Mouse (Mus musculus) left cerebral cortex, postnatal 10 days (tissue): ENCODE measurements around the gene Klhl32. TPM values are rescaled to one million over a fixed set of nuclear protein-coding genes. Genes with fewer than 3 reads are reported as not detected.

Source experiments
- DNase-seq, 2 experiments: peaks; one replicate each; pipeline ENCODE4 v3.0.0; 2021 to 2022; ENCODE audit warnings: low spot score in 2 of 2, mixed read lengths in 1 of 2; ENCODE audit errors: extremely low spot score in 1 of 2
- intact Hi-C: fragments of 180-260 bp; cut with DNase I; formaldehyde crosslinking; loops from one replicate; pipeline ENCODE4 v1.15.1; 2025
- total RNA-seq, 2 experiments: library from RNA; stranded (reverse); gene quantifications; 2 replicates each; pipeline ENCODE4 v1.2.3; 2021

Gene Klhl32
- total RNA-seq, 2 experiments from 2014 or later, result 16.5 to 17.5 TPM

DNA sequence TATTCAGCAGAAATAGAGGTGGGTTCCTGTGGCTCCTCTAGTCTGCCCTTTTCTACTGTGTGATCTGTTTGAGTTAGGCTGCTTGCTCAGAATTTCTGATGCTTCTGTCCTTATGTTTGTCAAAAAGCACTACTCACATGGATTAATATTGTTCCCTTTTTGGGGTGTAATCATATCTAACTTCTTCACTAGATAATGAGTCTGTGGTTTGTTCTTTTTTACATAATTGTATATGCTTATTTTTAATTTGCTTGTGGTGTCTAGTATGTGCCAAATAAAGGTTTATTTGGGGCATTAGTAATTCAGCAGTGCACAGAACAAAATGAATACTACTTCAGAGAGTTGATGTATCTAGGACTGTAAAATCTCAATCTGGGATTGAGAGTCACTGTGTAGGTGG, 256.1 kb downstream of the Klhl32 start:
- no peak for DNase-seq
- intact Hi-C loops, result no loop called here

DNA sequence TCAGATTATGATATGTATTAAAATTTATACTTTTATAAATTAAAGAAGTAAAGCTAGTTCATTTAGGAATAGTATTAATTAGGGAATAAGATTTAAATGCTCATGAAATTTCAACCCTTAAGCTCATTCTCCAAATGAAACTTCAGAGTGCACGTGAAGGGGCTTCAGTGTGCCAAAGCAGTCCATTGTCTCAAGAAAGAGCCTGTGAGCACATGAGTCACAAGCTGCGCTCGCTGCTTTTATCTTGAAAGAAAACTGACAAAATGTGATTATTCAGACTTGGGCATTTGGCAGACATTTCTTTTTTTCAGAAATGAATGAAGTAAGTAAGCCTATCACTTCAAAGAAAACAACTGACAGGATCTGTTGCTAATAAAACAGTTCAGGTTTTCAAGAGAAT, 266.9 kb downstream of the Klhl32 start:
- intact Hi-C loops, result no loop called here
- DNase-seq, result no peak

DNA sequence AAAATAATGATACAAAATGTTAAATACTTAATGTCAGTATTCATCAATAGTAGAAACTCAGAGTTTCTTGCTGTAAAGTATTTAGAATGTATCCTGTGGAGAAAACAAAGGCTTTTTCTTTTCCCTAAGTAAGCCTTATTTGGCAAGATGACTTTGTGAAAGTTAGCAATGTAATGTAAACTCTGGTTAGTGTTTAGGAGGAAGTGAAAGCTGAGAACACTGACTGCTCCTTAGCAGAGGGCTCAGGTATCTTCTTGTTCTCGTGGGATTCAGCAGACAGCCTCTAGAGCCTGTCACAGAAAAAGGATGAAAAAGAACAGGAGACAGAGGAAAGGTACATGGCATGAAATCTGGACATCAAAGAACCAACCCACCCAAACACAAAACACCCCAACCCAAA, 268.6 kb downstream of the Klhl32 start:
- no peak for DNase-seq
- intact Hi-C loops, result no loop called here

- no peak for DNase-seq
- intact Hi-C loops, result loop anchor here (10.0 kb wide), 1 partner anchor 323 kb away; no protein-coding TSS in a partner anchor
These were observed 273.3 kb downstream of the Klhl32 start for GRCm38 (mm10) chr4:24577594-24577993.

DNA sequence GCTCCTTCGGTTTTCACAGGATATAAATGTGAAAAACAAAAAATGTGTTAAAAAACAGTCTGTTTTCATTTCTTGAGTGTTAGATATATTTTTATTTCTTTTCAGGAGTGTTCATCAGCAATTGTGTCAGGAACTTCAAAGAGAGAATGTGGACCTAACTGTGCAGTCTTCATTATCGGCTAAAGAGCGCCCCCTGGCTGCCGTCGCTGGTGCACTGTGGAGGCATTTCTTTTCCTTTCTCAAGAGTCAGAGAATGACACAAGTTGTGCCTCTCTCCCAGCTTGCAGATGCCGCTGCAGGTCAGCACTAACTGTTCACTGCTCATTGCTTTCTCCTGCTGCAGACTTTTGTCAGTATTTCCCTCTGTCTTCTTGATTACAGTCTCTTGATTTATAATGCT, 276.6 kb downstream of the Klhl32 start:
- intact Hi-C loops, result loop anchor here (10.0 kb wide), 1 partner anchor 319 kb away; no protein-coding TSS in a partner anchor
- DNase-seq, result peak; percentile 79 to 83

DNA sequence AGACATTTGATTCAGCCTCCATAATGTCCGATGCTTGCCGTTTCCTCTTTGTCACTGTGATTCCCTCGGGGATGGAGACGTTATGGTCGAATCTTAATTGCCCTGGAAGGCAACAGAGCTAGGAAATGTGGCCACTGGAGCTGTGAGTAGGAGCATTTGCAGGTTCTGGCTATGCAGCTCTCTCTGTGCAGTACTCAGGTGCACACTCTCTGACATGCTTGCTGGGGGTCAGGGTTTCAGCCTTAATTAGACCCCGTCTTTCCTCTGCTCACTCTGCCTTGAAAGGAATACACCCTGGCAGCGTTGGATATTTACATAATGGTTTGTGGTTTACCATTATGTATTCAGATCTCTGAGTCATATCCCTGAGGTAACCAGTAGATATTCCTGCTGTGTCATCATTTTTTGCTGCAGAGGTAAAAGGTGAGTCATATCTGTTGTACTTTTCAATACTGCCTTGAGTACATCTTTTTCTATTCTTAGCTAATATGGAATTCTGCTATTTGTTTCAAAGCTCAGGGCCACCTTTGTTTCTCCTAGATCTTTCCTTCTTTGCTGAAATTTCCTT, 281.9 kb downstream of the Klhl32 start:
- no peak for DNase-seq
- intact Hi-C loops, result no loop called here

- DNase-seq, result no peak
- intact Hi-C loops, result no loop called here
These were observed 282.9 kb downstream of the Klhl32 start for GRCm38 (mm10) chr4:24568026-24568425.

Other genes with a start within 250 kb of the Klhl32 start
- 10 to 100 TPM; 31.5 to 32.3 TPM for gene Ndufaf4, start 47.0 kb upstream of the Klhl32 start, total RNA-seq
- 10 to 100 TPM; 27.7 to 29.5 TPM for gene Gpr63, start 115.3 kb upstream of the Klhl32 start, total RNA-seq